ENCODE assay signal across 8 mouse cellular contexts in genomic region chr19:8662337-8662736, GRCm38 (mm10). TPM values are rescaled to one million over a fixed set of nuclear protein-coding genes. Genes with fewer than 3 reads are reported as not detected.
DNase-seq lines count a peak whose midpoint lies in the region; ATAC-seq and TF ChIP-seq lines count a peak whose summit lies in the region.

No protein-coding gene starts in this region.

- peak overlapping the region; percentile 91 for H3K4me2 ChIP-seq in forebrain, postnatal 0 days (ENCODE audit: low read depth)

- no peaks in the 10 kb centered on the region for H3K36me3 ChIP-seq in forebrain, postnatal 0 days (ENCODE audit: insufficient read depth)

- no peak for DNase-seq in Patski (ENCODE audit: low read depth, low spot score)
- DNase-seq in brain, embryonic 14.5 days (ENCODE audit: low read depth) = peak; percentile 83
- DNase-seq in forebrain, postnatal 0 days = peak; percentile 85
- peak; percentile 18 for DNase-seq in hindlimb bud, embryonic 11.5 days (ENCODE audit: extremely low spot score, low read depth, low spot score)
- DNase-seq in left cerebral cortex, adult 2 months (ENCODE audit: extremely low spot score in 1 of 2, low spot score in 2 of 2) = peak; percentile 84 to 87
- peak; percentile 78 for DNase-seq in lung, postnatal 36 days
- peak; percentile 88 for DNase-seq in right cerebral cortex, postnatal 14 days

- H3K27me3 ChIP-seq in Patski = peaks cover 7% of the 10 kb centered on the region
- H3K27me3 ChIP-seq in forebrain, postnatal 0 days (ENCODE audit: insufficient read depth, low read length) = no peaks in the 10 kb centered on the region

- POLR2A ChIA-PET in Patski (lab: Charles Lee) = no interaction called here

- in situ Hi-C loops in Patski (cut with MboI; ENCODE audit: low pct_unique_long_range_greater_than_20kb) = no loop called here

- no peak for ATAC-seq in Patski
- ATAC-seq in forebrain, postnatal 0 days = peak; percentile 76
- no peak for ATAC-seq in activated CD4-positive, CD25-positive, alpha-beta regulatory T cell, adult 4 months

- H3K4me3 ChIP-seq in forebrain, postnatal 0 days (ENCODE audit: low read depth, low read length) = peak overlapping the region; percentile 39
- H3K4me3 ChIP-seq in left cerebral cortex, adult 2 months = peak overlapping the region; percentile 47

- no peak for TF ChIP-seq POLR2A in brain, embryonic 14.5 days (IDR thresholded peaks at IDR 0.05; ENCODE audit: borderline replicate concordance, extremely low read depth, insufficient read depth, insufficient read length, poor library complexity, severe bottlenecking)

- peak; percentile 69 for TF ChIP-seq CTCF in Patski (IDR thresholded peaks at IDR 0.05)
- TF ChIP-seq CTCF in brain, embryonic 14.5 days (IDR thresholded peaks at IDR 0.05; ENCODE audit: borderline replicate concordance, extremely low read depth, insufficient read depth, insufficient read length) = peak; percentile 63
- peak; percentile 76 for TF ChIP-seq CTCF in forebrain, postnatal 0 days (IDR thresholded peaks at IDR 0.05; ENCODE audit: low read depth)
- TF ChIP-seq CTCF in left cerebral cortex, adult 2 months (IDR thresholded peaks at IDR 0.05) = peak; percentile 80

- peaks cover 26% of the 10 kb centered on the region for H3K4me1 ChIP-seq in forebrain, postnatal 0 days (ENCODE audit: insufficient read depth)

- WGBS in forebrain, postnatal 0 days = 3% methylated on average over 11 of the region's 11 CpGs

- intact Hi-C loops in left cerebral cortex, adult 2 months (cut with DNase I) = loop anchor here (1.0 kb wide), 2 partner anchors 84 to 96 kb away; no protein-coding TSS in a partner anchor

- peak overlapping the region; percentile 85 for H3K27ac ChIP-seq in forebrain, postnatal 0 days (ENCODE audit: low read depth, low read length)
- H3K27ac ChIP-seq in left cerebral cortex, adult 2 months = peak overlapping the region; percentile 88

- no peaks in the 10 kb centered on the region for H3K9me3 ChIP-seq in forebrain, postnatal 0 days (ENCODE audit: low read length)

- H3K9ac ChIP-seq in forebrain, postnatal 0 days = peak overlapping the region; percentile 63

- CTCF ChIA-PET in Patski (lab: Charles Lee) = interaction anchor here (0.9 to 1.9 kb wide), 4 partner anchors 8 to 21 kb away, joined by 3 to 9 read pairs (median 6); no protein-coding TSS in a partner anchor

RNA-seq across cellular contexts. Expression of gene Chrm1, which starts 1.3 kb away (rescaled TPM):
- 0.01 TPM for polyA plus RNA-seq in Patski (2021)
- 1.5 and 2.5 TPM in 2 replicates for polyA plus RNA-seq in brain, embryonic 14.5 days (2012; rRNA removed)
- total RNA-seq in forebrain, postnatal 0 days (2014; rRNA removed) = 17.0 and 17.5 TPM in 2 replicates
- polyA plus RNA-seq in forebrain, postnatal 0 days (2015; fragmentation: Nextera tagmentation; extraction: Ambion mirVana) = 12.4 and 14.9 TPM in 2 replicates
- 100 to 1,000 TPM; 152 to 155 TPM for total RNA-seq in left cerebral cortex, adult 2 months (2021)
- not detected for polyA plus RNA-seq in activated CD4-positive, CD25-positive, alpha-beta regulatory T cell, adult 4 months (2017; shearing (Covaris generic))

RNA-seq across cellular contexts. Expression of gene Slc22a6, which starts 44.5 kb away (rescaled TPM):
- polyA plus RNA-seq in Patski (2021) = not detected
- polyA plus RNA-seq in brain, embryonic 14.5 days (2012; rRNA removed) = 12.2 and 13.2 TPM in 2 replicates
- 11.5 and 19.0 TPM in 2 replicates for total RNA-seq in forebrain, postnatal 0 days (2014; rRNA removed)
- polyA plus RNA-seq in forebrain, postnatal 0 days (2015; fragmentation: Nextera tagmentation; extraction: Ambion mirVana) = 13.2 and 15.5 TPM in 2 replicates
- total RNA-seq in left cerebral cortex, adult 2 months (2021) = 1 to 10 TPM; 5.2 to 7.3 TPM
- polyA plus RNA-seq in activated CD4-positive, CD25-positive, alpha-beta regulatory T cell, adult 4 months (2017; shearing (Covaris generic)) = not detected

Comparison
In these comparisons a context has a peak if more than half of its experiments do, and no peak if none do; other contexts are left out.
1. RNA of gene Slc22a6, which starts 44.5 kb away (polyA plus RNA-seq): 12.2 to 13.2 TPM in brain, embryonic 14.5 days and 13.2 to 15.5 TPM in forebrain, postnatal 0 days; not detected in activated CD4-positive, CD25-positive, alpha-beta regulatory T cell, adult 4 months and not detected in Patski (single experiment); every median in the first group is over 10 times any median in the second.
2. Peak in every context shown above with its lines, with median percentiles within 50 percentile points of each other: CTCF ChIP-seq.